Mouse (Mus musculus): ENCODE results near the gene Opa1.

DNA sequence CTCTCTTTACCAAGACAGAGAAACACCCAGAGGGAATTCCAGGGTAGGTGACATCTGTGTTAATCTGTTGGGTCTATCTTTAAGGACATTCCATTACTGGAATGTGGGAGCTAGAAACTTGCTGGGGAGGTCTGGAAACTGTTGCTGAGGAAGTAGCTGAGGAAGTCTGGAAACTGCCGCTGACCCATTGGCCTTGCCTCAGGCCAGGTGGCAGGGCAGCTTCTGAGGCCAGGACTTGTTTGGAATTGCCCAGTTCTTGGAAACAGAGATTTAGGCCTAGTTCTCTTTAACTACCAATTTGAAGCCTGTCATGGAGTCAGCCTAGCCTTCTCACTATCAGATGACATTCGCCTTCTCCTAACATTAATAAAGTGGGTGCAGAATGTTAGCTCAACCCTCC is 105.5 kb downstream of the Opa1 start:
- TF ChIP-seq ZNF384 (IDR thresholded peaks at IDR 0.05; ENCODE audit: low read depth, low read length) (no peak), ZC3H11A (IDR thresholded peaks at IDR 0.05; ENCODE audit: borderline replicate concordance, low read depth, low read length) (no peak), CHD2 (IDR thresholded peaks at IDR 0.05; ENCODE audit: low read depth, low read length) (no peak), HCFC1 (IDR thresholded peaks at IDR 0.05; ENCODE audit: borderline replicate concordance, insufficient read depth, low read length) (no peak), MAFK (IDR thresholded peaks at IDR 0.05; ENCODE audit: insufficient read depth, low read depth, low read length) (no peak)
